Mouse (Mus musculus): ENCODE data around the gene Hoxd12.

Hoxd12 gene

GRCm38 (mm10) chr2:74692808-74693431 is 18.1 kb downstream of the Hoxd12 start:
- in situ Hi-C loops (cut with MboI, MseI), result loop anchor here (5.0 kb wide), 1 partner anchor 54 kb away; no protein-coding TSS in a partner anchor

- in situ Hi-C loops (cut with MboI, MseI), result loop anchor here (5.0 kb wide), 1 partner anchor 54 kb away; no protein-coding TSS in a partner anchor
Observed at GRCm38 (mm10) chr2:74693432-74693827, 18.6 kb downstream of the Hoxd12 start.

- in situ Hi-C loops (cut with MboI, MseI), result loop anchor here (5.0 kb wide), 1 partner anchor 53 kb away; no protein-coding TSS in a partner anchor
Observed at GRCm38 (mm10) chr2:74694066-74694465, 19.3 kb downstream of the Hoxd12 start.

DNA sequence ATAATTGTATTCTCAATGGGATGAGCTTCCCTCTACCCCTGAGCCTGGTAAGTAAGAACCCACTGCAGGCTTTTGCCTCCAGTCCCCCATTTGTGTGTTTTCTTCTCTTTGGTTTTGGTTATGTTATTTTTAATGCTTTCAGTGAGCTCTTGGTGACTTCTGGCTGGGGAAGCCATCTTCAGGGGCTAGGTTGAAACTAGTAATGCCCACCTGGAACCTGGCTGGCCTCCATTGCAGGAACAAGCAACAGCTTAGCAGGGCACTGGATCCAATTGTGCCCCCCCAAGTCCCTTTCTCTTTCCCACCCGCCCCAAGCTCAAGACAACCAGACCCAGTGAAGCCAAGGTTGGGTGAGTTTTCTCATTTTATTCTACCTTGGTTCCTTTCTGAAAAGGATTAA is 20.6 kb downstream of the Hoxd12 start:
- in situ Hi-C loops (cut with MboI, MseI), result loop anchor here (5.0 kb wide), 1 partner anchor 447 kb away; no protein-coding TSS in a partner anchor

DNA sequence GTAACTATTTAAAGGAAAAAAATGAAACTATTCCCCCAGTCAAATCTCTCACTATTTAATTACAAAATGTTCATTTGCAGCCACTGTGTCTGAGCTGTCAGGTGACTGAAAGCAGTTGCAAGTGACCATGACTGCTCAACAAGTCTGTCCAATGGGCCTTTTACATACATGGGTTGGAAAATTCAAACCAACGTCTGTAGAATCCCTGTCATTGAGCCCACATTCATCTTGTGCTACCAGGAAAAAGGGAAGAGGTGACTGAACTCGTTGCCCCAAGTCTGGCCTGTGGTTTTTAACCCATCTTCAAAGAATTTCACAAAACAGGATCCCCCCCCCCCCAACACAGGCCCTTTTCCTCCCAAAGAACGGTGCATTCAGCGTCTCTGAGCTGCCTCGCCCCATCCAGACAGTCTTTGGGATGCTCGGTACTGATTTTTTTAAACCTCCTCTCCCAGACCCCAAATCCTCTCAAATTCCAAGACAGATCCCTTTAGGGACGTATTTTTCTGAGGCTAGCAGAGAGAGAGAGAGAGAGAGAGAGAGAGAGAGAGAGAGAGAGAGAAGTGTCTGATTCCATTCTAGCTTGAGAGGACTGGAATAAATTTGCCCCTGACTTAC is 21.1 kb downstream of the Hoxd12 start:
- in situ Hi-C loops (cut with MboI, MseI), result loop anchor here (5.0 kb wide), 1 partner anchor 446 kb away; no protein-coding TSS in a partner anchor

DNA sequence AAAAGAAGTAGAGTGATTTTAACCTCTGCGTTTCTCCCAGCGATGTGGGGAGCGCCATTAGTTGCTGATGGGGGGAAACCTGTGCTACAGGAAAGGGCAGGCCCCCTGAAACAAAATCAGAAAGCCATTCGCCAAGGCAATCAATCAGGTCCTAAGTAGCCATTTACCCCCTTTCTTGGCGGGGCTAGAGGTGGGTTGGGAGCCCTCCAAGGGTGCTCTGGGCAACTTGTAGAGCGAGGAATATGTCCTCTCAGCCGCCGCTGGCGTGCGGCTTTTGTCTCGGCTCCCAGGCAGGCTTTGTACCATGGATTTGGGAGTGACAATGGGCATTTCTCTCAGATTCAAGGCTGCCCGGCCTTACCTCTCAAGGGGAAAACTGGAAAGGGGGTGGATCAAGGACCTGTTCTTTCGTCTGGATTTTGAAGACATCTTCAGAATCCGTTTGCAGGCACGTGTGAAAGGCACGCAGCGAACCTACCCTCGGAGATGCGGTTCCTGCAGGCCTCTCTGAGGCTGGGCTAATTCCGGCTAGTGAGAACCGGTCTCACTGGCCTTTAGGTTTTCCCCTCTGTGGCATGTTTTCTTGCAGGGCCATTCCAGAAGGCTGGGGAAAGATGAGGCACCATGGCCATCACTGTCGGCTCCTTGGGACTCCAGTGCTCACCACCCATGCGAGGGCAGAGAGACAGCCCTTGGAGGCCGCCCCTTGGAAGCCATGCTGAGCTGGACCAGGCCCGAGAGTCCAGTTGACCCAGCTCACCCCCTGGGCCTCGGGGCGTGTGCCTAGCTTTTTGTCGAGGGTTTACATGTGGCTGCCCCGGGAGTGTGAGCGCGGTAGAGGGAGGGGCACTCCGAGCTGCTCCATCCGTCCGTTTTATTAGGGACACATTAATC is 21.9 kb downstream of the Hoxd12 start:
- in situ Hi-C loops (cut with MboI, MseI), result loop anchor here (5.0 kb wide), 1 partner anchor 446 kb away; no protein-coding TSS in a partner anchor

DNA sequence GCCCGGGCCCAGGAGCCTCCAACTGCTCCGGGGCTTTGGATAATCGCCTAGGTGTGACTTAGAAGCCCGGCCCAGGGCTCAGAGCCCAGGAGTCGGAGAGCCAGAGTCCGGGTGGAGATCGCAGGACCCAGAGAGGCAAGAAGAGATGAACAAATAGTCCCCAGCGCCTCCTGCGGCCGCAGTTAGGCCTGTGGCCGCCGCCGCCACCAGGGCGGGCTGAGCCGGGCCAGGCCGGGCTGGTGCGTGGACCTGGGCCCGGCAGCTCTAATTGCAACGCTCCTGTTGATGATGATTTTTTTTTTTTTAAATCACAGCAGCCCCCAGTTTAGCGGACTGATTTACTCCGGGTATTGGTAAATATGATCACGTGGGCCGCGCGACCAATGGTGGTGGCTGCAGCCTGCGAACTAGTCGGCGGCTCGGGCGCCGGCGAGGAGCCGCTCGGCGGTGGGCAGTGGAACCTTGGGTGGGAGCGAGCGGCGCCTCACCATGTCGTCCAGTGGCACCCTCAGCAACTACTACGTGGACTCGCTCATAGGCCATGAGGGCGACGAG is 22.8 kb downstream of the Hoxd12 start, which contains the start of gene Hoxd9:
Gene Hoxd9, plus strand, starts transcription at position 161 of the 555 bp plus-strand sequence.
- in situ Hi-C loops (cut with MboI, MseI), result loop anchor here (5.0 kb wide), 1 partner anchor 445 kb away; no protein-coding TSS in a partner anchor

DNA sequence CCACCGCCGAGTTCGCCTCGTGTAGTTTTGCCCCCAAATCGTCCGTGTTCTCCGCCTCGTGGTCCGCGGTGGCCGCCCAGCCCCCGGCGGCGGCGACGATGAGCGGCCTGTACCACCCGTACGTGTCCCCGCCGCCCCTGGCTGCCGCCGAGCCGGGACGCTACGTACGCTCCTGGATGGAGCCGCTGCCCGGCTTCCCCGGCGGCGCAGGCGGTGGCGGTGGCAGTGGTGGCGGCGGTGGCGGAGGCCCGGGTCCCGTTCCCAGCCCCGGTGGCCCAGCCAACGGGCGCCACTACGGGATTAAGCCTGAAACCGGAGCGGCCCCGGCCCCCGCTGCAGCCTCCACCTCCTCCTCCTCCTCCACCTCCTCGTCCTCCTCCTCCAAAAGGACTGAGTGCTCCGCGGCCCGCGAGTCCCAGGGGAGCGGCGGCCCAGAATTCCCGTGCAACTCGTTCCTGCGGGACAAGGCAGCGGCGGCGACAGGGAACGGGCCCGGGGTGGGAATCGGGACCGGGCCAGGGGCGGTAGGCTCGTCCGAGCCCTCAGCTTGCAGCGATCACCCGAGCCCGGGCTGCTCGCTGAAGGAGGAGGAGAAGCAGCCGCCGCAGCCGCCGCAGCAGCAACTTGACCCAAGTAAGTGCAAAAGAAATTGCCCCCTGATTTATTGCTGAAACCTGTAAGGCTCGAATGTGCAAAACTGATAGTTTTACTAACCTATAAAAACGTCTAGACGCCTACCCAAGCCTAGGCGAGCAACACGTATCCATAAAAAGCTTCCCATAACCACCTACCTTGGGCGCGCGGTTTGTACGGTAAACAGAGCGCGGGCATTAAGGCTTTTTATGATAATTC is 23.6 kb downstream of the Hoxd12 start:
- in situ Hi-C loops (cut with MboI, MseI), result loop anchor here (5.0 kb wide), 1 partner anchor 444 kb away; no protein-coding TSS in a partner anchor

DNA sequence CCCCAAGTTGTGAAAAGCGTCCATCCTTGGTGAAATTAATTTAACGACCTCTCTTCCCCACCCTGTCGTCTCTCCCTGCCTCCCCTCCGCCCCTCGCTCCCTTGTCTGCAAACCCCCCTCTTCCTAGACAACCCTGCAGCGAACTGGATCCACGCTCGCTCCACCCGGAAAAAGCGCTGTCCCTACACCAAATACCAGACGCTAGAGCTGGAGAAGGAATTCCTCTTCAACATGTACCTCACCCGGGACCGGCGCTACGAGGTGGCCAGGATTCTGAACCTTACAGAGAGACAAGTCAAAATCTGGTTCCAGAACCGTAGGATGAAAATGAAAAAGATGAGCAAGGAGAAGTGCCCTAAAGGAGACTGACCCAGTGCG is 24.2 kb downstream of the Hoxd12 start:
- in situ Hi-C loops (cut with MboI, MseI), result loop anchor here (5.0 kb wide), 1 partner anchor 443 kb away; no protein-coding TSS in a partner anchor

DNA sequence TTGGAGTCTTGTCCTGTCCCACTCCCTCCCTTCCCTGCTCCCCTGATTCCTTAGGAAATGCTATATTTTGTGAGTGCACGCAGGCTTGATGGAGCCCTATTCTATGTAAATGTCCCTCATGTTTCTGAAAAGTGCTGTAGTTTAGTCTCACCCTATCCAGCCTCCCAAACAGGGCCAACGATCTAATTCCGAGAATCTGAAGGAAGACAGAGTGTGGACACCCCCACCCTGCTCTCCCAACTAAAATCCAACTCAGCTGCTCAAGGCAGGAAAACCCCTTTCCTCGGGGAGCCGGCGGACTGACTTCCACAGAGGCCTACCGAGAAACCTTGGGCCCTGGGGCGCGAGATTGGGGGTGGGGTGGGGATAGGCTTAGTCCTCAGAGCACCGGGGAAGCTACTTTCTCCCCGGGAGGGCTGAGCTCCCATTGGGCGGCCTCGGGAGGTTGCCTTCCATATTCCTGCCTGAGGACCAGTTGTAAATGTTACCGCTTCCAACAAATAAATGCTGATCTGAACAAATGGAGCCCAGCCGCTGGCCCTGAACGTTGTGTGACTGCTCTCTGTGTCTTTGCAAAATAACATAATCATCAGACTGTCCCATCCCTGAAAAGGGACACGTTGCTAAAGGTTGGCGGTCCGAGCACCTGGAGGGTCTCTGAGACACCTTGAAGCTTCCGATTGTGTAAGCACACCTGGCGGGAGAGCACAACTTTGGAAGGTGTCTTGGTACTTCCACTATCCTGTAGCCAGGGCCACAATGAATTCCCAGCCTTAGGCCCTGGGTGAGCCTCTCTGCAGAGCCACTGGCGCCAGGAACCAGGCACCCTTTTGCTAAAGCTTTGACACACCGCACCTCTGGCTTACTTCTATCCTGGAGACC is 25.1 kb downstream of the Hoxd12 start:
- in situ Hi-C loops (cut with MboI, MseI), result loop anchor here (5.0 kb wide), 1 partner anchor 442 kb away; no protein-coding TSS in a partner anchor

- in situ Hi-C loops (cut with MboI, MseI), result no loop called here
Observed at GRCm38 (mm10) chr2:74700546-74701112, 25.8 kb downstream of the Hoxd12 start.

DNA sequence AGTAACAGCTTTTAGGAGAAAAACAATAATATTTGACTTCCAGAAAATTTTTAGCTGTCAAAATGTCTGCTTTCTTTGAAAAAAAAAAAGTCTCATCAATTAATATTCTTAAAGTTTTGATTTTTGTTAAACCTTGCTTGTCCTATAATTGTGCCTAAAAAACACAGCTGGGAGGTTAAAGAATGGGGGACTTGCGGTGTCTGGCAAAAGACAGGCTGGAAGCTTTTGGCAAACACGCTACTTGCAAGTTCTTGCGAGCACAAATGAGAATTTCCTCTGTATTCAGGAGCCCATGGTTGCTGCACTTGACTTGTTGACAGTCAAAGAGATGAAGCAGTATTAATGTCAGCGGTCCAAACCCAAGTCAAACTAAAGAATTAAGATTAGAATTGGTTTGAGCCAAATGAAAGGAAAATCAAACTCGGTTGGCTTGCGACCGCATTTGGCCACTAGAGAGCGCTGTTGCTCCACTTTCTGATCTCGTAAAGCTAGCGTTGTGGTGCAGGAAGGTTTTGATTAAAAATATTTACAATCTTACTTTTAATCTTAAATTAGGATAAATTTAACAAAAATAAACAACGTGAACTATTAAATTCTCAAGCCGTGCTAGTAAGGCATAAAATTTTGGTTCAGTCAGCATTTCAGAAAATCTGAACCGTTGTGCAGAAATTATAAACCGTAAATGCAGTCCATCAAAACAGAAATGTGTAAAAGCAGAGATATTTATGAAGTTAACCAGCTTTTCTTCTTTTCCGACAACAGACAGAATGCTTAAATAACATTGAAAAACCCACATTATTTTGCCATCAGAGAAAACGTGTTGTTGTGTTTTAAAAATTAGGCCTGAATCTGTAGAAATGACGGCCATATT is 27.4 kb downstream of the Hoxd12 start:
- in situ Hi-C loops (cut with MboI, MseI), result no loop called here

DNA sequence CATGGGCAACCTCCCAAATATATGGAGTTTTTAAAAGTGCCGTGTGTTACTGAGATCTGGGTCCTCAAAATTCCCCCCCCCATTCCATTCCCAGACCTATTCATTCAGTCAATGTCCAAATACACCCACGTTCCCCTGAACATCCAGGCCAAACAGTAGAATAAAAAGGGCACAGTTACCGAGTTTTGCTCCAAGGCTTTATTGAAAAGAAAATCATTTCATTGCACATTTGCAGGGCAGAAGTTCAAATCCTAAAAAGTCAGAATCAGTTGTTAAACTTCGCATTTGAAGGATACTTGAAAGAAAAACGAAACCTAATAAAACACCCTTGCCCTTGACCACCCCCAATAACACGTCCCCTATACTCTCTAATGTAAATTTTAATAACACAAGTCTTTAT is 28.0 kb downstream of the Hoxd12 start:
- in situ Hi-C loops (cut with MboI, MseI), result no loop called here

GRCm38 (mm10) chr2:74703317-74703716 is 28.5 kb downstream of the Hoxd12 start:
- in situ Hi-C loops (cut with MboI, MseI), result no loop called here

DNA sequence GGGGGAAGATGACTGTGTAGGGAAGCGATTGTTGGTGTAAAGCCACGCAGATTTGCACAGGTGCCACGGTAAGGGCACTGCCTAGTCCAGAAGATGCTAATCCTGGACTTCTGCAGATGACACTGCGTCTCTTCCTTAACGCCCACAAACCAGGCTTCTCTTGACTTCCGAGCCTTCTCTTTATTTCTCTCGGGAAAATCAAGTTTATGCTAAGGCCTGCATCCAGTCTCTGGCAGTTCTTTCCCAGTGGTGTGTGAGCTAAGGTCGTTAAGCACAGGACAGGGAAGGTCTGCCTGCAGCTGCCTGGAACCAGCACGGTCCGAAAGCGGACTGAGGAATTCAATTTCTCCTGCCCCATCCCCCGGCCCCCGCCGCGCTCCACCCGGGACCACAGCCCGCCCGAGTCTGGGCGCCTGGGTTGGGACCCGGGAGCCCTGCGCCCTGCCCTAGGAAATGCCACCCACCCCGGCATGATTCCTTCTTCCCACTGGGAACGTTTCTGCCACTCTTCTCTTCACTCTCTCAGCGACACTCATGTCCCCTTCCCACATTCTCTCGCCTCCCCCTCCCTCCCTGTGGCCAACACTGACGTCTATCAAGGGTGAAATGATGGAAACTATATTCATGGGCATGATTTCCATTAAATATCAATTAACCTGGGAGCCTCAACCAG is 29.0 kb downstream of the Hoxd12 start:
- in situ Hi-C loops (cut with MboI, MseI), result no loop called here

GRCm38 (mm10) chr2:74704393-74704998 is 29.7 kb downstream of the Hoxd12 start, which contains the start of gene Hoxd8:
Gene Hoxd8, plus strand, starts transcription at chr2:74704615.
- in situ Hi-C loops (cut with MboI, MseI), result no loop called here

DNA sequence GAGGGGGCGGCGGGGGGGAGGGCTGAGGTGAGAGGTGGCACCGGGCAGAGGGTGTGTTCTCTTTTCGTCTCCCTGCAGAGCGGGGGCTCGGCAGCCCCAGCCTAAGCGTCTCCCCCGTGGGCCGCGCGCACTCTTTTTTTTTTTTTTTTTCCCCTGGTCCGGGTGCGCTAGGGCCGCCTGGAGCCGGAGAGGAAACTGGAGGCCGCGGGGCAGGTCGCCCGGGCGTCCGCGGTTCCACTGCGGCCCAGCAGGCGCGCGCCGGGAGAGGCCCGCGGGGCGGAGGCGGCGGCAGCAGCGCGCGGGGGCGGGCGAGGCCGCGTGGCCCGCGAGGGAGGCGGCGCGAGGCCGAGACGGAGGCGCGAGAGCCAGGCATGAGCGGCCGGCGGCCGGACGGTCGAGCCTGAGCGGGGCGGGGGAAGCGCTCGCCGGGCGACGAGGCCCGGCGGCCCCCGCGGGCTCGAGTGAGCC is 30.2 kb downstream of the Hoxd12 start:
- in situ Hi-C loops (cut with MboI, MseI), result no loop called here

Data from T-helper 2 cell (primary cell).